Mouse (Mus musculus) layer of hippocampus, postnatal 10 days (tissue): ENCODE results near the gene Ctsk. TPM values are rescaled to one million over a fixed set of nuclear protein-coding genes. Genes with fewer than 3 reads are reported as not detected.
"Not testable (repeated sequence)": the region's sequence is repeated elsewhere in the genome, so short reads cannot be mapped to it uniquely, and the experiment has no call there.

Experiments
- DNase-seq, 2 experiments: peaks; one replicate each; pipeline ENCODE4 v3.0.0; 2021; ENCODE audit warnings: low spot score in 2 of 2
- total RNA-seq, 2 experiments: library from RNA; stranded (reverse); gene quantifications; 2 replicates each; pipeline ENCODE4 v1.2.3; 2021

The Ctsk gene
- total RNA-seq, 2 experiments from 2014 or later, result 10.0 to 10.3 TPM

DNA sequence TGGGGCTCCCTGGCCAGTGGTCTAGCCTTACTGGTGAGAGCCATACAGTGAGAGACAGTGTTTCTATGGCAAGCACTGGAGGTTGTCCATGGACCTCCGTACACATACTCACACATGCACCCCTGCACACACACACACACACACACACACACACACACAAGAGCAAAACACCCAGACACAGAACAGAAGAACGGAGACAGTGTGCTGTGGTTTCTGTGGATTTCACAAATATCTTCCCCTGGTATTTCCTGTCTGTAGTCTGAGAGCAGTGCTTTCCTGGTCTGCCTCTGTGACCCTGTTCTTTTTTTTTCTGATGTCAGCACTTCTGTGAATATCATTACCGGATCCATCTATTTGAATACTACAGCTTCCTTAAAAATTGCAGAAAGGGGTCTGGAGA is 24.6 kb downstream of the Ctsk start:
- no peak for DNase-seq

DNA sequence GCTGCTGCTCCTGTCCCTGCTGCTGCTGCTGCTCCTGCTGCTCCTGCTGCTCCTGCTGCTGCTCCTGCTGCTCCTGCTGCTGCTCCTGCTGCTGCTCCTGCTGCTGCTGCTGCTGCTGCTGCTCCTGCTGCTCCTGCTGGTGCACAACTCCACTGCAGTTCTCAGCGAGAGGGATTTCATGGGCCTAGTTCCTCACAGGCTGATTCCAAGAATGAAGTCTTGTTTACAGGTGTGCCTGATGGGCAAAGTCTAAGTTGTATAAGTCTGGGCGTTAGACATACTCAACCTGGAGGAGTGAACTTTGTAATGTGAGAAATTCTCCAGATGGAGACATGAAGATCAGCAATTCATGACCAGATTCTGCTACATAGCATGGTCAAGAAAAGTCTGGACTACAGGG is 25.6 kb downstream of the Ctsk start:
- no peak for DNase-seq

DNA sequence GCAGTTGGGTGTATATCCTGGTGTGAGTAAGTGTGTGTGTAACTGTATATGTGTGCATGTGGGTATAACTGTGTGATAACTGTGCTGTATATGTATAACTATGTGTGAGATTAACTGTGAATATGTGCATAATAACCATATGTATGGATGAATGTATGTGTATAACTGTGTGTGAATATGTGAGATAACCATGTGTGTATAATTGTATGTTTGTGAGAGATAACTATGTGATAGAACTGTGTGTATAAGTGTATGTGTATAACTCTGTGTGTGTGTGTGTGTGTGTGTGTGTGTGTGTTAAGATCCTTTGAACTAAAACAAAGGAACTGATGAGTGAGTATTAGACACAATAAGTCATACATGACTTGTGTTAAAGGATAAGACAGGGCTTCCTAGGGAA is 27.1 kb downstream of the Ctsk start:
- DNase-seq, result no peak

DNA sequence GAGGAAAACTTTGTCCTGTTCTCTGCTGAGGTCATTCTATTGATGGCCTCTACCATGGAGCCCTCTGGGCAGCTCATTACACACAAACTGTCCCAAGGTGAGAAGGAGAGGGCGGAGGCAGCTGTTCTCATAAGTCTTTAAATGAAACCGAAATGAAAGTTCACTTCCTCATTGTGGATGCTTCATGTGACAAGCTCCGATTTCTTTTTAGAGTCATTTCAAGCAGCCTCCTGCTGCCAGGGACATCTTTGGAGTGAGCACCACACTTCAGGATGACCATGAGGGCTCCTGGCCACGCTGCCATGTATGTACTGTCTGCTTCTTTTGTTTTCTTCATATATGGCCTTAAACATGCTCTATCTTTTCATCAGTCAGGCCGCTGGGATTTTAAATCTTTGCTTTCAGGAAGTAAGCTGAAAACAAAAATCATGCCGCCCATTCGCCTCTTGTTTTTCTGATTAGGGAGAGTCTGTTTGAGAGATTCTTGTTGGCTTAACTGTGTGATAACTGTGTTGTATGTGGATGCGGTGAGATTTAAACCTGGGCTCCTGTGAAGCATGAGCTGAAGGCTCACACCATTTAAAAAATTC is 27.7 kb downstream of the Ctsk start, which contains the start of gene Ctss:
TSS of gene Ctss (plus strand) at position 165 of the 590 bp plus-strand sequence.
- no peak for DNase-seq

DNA sequence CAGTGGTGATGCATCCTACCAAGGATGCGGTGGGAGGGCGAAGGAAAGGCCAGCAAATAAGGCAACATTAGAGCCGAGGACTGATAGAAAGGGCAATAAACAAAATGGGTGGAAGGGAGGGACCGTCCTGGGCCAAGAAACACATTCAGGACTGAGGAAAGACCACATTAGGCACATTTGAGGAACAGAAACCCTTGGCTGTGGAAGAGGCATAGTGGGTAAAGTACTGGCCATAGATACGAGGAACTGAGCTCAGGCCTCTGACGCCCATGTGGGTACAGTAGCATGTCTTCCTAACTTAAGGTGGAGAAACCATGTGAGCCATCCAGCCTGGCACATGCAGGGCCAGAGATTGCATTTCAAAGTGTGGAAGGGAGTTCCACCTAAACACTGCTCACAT is 30.8 kb downstream of the Ctsk start:
- DNase-seq, result no peak

DNA sequence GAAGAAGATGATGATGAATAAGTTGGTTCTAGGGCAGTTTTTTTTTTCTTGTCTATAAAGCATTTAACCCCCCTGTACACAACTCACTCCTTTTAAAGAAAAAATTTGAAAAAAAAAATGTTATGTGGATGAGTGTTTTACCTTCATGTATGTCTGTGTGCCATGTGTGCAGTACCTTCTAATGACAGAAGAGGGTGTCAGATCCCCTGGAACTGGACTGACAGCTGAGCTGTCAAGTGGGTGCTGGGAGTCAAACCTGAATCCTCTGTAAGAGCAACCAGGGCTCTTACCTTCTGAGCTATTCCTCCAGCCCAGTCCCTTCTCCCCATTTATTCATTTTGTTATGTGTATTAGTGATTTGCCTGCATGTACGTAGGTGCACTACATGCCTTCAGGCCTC is 32.0 kb downstream of the Ctsk start:
- no peak for DNase-seq

DNA sequence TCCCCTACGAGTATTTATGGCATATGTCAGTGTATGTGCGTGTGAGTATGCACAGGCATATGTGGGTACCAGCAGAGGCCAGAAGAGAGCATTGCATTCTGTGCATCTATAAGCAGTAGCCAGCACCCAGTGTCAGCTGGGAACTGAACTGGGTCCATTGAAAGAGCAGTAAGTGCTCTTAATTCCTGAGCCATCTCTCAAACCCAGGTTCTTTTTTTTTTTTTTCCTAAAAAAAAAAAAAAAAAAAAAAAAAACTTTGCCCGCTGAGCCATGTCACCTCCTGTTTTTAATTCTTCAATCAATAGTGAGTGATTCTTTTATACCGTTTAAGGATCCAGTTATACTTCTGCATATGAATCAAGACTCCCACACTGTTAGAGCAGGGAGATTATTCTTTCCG is 34.3 kb downstream of the Ctsk start:
- DNase-seq, result no peak

DNA sequence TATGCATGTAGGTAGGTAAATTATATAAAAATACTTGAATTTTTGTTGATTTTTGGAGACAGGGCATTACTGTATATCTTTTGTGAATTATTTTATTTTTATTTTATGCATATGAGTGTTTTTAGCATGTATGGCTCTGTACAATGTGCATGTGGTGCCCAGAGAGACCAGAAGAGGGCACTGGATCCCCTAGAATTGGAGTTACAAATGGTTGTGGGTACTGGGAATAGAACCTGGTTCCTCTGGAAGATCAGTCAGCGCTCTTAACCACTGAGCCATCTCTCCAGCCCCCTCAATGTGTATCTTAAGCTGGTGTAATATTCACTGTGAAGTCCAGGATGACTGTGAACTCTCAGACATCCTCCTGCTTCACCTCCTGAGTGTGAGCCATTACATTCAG is 35.9 kb downstream of the Ctsk start:
- DNase-seq, result no peak

DNA sequence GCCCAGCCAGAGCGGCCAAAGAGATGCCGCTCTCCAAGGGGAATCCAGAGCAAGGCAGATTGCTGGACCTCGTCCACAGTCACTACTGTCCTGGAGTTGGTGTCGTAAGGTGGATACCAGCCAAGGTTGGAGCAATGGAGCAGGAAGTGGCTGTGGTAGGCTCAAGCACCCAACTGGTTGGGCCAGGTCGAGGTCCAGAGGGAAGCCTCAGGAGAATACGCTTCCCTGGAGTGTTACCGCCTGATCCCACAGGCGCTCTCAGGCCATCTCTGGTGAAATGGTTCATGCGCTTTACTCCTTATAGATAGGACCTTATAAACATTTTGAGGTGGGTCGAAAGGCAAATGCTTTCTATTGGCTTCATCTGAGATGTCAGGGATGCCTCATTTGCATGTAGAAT is 39.9 kb downstream of the Ctsk start:
- no peak for DNase-seq

DNA sequence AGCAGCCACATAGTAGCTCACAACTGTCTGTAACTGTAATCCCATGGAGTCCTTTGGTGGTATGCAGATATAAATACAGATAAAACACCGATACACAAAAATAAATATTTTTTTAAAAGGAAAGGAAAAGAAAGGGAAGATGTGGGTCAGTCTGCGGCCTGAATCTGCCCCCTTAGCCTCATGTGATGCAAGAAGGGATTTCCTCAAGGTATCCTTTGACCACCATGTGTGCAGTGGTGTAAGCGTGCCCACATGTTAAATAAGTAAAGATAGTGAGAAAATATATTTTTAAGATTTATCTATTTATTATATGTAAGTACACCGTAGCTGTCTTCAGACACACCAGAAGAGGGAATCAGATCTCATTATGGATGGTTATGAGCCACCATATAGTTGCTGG is 40.8 kb downstream of the Ctsk start:
- DNase-seq, result no peak

DNA sequence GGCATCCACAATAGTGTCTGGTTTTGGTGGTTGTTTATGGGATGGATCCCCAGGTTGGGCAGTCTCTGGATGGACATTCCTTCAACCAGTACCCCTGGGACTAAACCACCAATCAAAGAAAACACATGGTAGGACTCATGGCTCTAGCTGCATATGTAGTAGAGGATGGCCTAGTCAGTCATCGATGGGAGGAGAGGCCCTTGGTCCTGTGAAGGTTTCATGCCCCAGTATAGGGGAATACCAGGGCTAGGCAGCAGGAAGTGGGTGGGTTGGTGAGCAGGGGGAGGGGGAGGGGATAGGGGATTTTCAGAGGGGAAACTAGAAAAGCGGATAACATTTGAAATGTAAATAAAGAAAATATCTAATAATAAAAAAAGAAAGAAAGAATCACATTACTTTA is 42.1 kb downstream of the Ctsk start:
- DNase-seq, result not testable (repeated sequence)

DNA sequence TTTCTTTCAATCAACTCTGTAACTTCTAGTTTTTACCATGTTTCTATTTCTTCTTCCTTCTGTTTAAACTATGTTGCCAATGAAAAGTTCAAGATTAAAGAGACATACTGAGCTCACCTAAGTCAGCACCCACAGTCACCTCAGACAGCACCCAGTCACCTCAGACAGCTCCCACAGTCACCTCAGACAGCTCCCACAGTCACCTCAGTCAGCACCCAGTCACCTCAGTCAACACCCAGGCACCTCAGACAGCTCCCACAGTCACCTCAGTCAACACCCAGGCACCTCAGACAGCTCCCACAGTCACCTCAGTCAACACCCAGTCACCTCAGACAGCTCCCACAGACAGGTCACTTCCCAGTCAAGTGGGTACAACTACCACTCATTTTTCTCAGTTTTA is 43.1 kb downstream of the Ctsk start:
- DNase-seq, result no peak

DNA sequence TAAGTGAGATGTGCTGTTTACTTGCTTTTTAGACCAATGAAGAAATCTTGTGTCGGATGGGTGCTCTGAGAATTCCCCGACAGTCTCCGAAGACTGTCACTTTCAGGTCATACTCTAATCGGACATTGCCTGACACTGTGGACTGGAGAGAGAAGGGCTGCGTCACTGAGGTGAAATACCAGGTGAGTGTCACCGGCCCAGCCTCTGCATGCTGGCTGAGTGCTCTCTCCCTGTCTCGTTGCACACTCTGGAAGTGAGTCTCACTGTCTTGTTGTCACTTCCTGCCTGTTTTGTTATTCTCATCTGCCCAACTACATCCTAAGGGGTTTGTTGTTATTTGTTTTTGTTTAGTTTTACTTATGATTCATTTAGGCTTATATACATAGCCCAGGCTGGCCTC is 43.9 kb downstream of the Ctsk start:
- no peak for DNase-seq

DNA sequence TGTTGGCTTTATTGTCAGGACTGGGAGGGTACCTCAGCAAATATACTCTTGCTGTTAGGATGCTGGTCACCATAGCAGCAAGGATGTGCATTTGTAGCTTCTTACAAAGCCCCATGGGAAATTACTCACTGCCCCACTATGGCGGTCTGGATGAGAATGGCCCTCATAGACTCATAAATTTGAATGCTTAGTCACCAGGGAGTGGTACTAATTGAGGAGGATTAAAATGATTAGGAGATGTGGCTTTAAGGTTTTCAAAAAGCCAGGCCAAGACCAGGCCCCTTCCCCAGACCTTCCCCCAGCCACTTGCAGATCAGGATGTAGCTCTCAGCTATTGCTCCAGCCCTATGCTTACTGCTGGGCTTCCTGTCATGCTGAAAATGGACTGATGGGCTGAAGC is 51.1 kb downstream of the Ctsk start:
- DNase-seq, result no peak

DNA sequence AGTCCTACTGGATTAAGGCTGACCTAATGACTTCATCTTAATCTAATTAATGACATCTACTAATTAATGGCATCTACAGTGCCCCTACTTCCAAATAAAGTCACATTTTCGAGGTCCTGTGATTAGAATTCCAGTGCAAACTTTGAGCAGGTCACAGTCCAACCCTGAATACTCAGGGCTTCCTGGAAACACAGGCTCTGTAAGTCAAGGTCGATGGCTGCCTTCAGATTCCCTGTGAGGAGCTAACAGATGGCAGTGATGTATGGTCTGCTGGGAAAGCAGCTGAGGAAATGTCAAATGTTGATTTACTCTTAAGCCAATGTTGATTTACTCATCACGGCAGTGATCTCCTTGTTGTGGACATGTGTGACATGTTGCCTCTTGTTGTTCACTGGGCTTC is 54.9 kb downstream of the Ctsk start:
- no peak for DNase-seq

Other genes with a start within 250 kb of the Ctsk start
- under 1 TPM in 1 of 2 experiments, not detected in 1; 0.25 TPM for gene Bnipl, start 248.1 kb upstream of the Ctsk start, total RNA-seq
- 10 to 100 TPM; 26.5 to 27.6 TPM for gene Mindy1, start 217.9 kb upstream of the Ctsk start, total RNA-seq
- 10 to 100 TPM; 34.9 to 36.3 TPM for gene Prune1, start 217.2 kb upstream of the Ctsk start, total RNA-seq
- gene Anxa9, start 192.1 kb upstream of the Ctsk start, total RNA-seq, result under 1 TPM; 0.65 to 0.75 TPM
- gene Cers2, start 184.5 kb upstream of the Ctsk start, total RNA-seq, result 10 to 100 TPM; 45.4 to 46.6 TPM
- 10 to 100 TPM; 46.0 to 47.1 TPM for gene Setdb1, start 142.1 kb upstream of the Ctsk start, total RNA-seq
- not detected for gene 4930558C23Rik, start 96.4 kb upstream of the Ctsk start, total RNA-seq
- 10 to 100 TPM; 35.8 to 44.0 TPM for gene Arnt, start 64.9 kb upstream of the Ctsk start, total RNA-seq
- gene Ctss, start 27.5 kb downstream of the Ctsk start, total RNA-seq, result 10 to 100 TPM; 19.6 to 24.0 TPM
- gene Hormad1, start 60.4 kb downstream of the Ctsk start, total RNA-seq, result not detected
- gene Golph3l, start 89.7 kb downstream of the Ctsk start, total RNA-seq, result 10 to 100 TPM; 19.4 to 21.9 TPM
- gene Ensa, start 125.7 kb downstream of the Ctsk start, total RNA-seq, result 100 to 1,000 TPM; 220 to 228 TPM
- gene Mcl1, start 159.5 kb downstream of the Ctsk start, total RNA-seq, result 10 to 100 TPM; 68.0 TPM
- gene Adamtsl4, start 188.7 kb downstream of the Ctsk start, total RNA-seq, result under 1 TPM; 0.69 to 0.94 TPM
- 10 to 100 TPM in 1 of 2 experiments, 1 to 10 TPM in 1; 9.6 to 11.9 TPM for gene Ecm1, start 240.3 kb downstream of the Ctsk start, total RNA-seq